Mouse (Mus musculus): ENCODE data around the gene Cnot2. TPM values are rescaled to one million over a fixed set of nuclear protein-coding genes. Genes with fewer than 3 reads are reported as not detected.
A peak's percentile ranks its signal among the peaks of the same experiment; 100 is the strongest.

The Cnot2 gene
- total RNA-seq, 1 experiment from 2014 or later = 72.5 TPM

DNA sequence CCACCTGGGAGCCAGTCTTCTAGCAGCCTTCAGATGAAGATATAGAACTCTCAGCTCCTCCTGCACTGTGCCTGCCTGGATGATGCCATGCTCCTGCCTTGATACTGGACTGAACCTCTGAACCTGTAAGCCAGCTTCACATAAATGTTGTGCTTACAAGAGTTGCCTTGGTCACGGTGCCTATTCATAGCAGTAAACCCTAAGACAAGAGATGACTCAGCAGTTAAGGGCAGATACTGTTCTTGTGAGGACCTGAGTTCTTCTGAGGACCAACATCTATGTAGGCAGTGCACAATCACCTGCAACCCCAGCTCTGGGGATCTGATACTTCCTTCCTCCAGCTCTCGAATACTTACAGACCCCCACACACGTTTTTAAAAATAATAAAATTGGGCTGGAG, 104.8 kb downstream of the Cnot2 start:
- DNase-seq = no peak

DNA sequence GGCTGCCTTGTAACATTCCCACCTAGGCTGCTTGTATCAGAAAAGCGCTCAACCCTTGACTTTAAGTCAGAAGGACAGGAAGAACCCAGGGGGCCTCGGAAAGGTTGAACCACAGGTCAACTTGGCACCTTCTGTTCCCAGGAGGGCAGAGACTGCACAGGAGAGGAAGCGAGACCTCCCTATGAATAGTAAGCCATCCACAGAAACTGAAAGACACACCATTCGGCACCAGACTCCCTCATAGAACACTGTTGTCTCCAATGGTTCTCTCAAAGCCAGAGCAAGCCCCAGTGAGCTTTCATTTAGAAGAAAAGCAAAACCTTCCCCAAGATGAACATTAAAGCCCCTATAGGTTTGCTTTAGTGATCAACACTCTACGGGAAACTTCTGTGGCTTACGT, 105.6 kb downstream of the Cnot2 start:
- no peak for DNase-seq

GRCm38 (mm10) chr10:116473759-116474549, 107.4 kb downstream of the Cnot2 start, which contains the start of gene Kcnmb4:
TSS of gene Kcnmb4 (minus strand) at chr10:116473878.
- peak; percentile 66 for DNase-seq

DNA sequence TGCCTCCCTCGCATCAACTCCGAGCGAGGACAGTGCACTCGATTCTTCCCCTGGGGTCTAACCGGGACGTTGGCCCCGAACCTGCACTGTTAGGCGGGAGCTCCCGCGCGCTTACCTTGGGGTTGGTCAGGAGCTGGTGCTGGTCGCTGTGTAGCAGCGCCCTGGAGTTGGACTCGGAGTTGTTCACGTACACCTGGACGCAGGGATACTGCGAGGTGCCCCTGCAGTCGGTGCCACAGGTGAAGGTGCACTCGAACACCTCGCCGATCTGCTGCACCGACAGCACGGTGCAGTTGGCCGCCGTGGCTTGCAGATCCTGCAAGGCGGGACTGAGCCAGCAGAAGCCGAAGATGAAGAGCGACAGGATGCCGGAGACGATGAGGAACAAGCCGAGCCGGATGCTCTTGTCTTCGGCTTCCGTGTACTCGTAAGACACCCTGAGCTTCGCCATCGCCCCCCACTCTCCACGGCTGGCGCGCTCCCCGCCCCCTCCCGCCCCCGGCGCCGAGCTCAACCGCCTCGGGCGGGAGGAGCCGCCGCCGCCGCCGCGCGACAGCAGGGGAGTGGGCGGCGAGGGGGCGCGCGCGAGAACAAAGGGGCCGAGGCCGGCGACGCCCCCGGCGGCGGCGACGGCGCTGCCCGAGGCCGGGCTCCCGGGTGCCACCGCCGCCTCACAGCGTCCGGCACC, 108.1 kb downstream of the Cnot2 start:
- DNase-seq = peak; percentile 38

DNA sequence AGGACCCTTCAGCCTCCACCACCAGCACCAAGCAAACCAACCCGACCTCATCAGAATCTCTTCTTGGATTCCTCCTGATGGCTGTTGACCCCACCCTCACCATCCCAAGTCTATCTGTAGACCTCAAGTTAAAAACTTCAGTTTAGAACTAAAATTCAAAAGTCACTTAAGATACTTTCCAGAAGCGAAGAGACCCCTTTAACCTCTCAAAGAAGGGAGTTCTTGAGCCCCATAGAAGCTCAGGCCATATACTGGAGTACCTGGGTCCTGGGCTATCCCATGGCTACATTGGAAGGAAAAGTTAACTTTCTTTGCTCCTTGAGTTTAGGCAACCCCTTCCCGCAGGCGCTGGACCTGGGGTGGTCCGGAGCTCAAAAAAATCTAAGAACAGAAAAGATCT, 108.7 kb downstream of the Cnot2 start:
- no peak for DNase-seq

GRCm38 (mm10) chr10:116470306-116470925, 110.9 kb downstream of the Cnot2 start:
- no peak for DNase-seq

DNA sequence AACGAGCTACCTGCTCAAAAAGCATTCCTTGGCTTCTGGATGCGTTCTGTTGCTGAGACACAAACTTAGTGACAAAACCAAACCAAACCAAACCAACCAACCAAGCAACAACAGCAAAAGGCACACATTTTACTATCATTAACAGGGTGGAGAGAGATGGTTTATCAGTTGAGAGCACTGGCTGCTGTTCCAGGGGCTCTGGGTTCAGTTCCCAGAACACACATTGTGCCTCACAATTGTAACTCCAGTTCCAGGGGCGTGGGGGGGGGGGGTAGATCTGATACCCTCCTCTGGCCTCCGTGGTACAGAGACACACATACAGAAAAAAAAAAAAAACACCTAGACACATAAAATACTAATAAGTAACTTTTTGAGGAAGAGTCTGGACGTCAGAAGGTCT, 113.2 kb downstream of the Cnot2 start:
- no peak for DNase-seq

DNA sequence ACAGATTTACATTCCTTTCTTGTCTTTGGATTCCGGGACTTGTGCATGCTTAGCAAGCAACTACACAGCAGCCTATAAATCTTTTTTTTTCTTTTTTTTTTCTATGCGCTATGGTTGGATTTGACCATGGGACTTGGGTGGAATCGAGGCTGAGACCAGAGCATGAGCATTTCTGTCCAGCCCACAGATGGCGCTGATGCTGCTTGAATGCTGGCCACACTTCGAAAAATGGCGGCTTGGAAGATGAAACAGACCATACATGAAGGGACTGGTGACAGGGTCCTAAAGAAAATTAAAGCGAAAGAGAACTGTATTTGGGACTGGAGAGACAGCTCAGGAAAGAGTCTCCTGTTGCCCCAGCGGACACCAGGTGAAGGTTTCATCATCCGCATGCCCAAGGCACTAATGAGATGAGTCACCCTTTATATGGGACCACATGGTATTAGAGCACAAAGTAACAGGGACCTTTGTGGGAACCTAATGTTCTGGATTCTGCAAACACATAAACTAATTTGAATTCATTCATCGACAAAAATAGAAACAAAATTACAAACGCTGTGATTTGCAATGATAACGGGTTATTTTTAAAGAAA, 117.5 kb downstream of the Cnot2 start:
- DNase-seq = no peak

GRCm38 (mm10) chr10:116461443-116461842, 119.9 kb downstream of the Cnot2 start:
- no peak for DNase-seq

- DNase-seq = no peak
These were observed 122.5 kb downstream of the Cnot2 start for GRCm38 (mm10) chr10:116458786-116459185.

DNA sequence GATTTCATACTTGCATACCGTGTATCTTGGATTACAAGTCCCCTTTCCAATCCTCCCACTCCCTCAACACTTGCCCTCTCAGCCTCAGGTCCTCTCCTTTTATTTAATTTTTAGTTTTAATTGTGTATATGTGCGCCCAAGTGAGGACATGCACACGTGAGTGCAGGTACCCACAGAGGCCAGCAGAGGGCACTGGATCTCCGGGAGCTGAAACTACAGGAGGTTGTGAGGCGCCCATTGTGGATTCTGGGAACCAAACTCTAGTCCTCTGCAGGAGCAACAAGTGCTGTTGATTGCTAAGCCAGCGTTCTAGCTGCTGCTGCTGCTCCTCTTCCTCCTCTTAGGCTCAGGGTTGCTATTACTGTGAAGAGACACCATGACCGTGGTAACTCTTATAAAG, 128.5 kb downstream of the Cnot2 start:
- DNase-seq = no peak

DNA sequence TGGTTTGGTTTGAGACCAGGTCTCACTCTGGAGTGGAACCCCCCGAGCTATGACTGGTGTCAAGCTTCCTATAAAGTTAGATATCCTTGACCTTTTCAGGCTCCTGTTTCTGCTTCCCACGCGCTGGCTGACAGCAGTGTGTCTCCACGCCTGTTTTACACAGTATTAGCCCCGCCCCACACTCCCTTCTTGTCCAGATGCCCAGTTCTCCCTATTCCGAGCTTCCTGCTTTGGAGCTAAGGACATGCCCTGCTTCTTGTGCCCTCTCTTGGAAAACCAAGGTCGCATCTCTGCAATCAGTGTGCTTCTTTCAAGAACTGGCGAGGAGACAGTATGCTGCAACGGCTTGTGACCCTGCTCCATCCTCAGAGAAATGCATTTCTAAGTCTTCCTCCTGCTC, 130.7 kb downstream of the Cnot2 start:
- peak; percentile 49 for DNase-seq

- DNase-seq = no peak
These were observed 133.1 kb downstream of the Cnot2 start for GRCm38 (mm10) chr10:116448166-116448565.

GRCm38 (mm10) chr10:116447176-116447575, 134.1 kb downstream of the Cnot2 start:
- DNase-seq = no peak

DNA sequence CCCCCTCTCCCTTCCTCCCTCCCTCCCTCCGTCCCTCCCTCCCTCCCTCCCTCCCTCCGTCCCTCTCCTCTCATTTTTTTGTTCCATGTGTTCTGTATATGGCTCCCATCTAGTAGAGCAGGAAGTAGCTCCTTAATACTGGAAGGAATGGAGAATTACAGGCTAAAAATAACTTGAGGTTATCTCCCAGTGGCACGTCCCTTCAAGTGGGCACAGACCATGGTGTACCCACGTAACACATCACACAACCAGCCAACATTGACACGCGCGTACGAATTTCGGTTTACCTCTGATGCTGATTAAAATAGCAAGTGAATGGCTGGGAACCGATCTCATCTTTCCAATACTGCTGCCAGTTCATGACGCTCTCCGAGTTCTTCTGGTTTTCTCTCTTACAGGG, 135.3 kb downstream of the Cnot2 start:
- DNase-seq = no peak

DNA sequence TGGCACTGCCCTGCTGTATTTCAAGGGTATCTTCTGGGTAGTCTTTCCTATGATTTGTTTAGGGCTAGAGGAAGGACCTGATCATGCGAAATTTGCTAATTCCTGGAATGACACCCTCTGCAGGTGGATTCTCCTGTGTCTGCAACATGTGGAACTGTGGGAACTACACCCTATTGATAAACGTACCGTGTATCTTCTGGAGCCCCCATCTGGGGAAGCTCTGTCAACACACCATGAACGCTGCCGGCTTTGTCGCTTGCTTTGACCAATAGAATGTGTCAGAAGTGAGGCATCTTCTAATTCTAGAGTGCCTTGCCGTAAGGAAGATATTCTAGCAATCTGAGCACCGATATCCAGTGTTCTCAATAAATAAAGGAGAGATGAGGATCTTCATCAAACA, 136.5 kb downstream of the Cnot2 start:
- DNase-seq = no peak

- DNase-seq = no peak
These were observed 136.9 kb downstream of the Cnot2 start for GRCm38 (mm10) chr10:116444371-116444770.

- no peak for DNase-seq
These were observed 140.4 kb downstream of the Cnot2 start for GRCm38 (mm10) chr10:116440946-116441345.

GRCm38 (mm10) chr10:116440088-116440487, 141.2 kb downstream of the Cnot2 start:
- DNase-seq = no peak

DNA sequence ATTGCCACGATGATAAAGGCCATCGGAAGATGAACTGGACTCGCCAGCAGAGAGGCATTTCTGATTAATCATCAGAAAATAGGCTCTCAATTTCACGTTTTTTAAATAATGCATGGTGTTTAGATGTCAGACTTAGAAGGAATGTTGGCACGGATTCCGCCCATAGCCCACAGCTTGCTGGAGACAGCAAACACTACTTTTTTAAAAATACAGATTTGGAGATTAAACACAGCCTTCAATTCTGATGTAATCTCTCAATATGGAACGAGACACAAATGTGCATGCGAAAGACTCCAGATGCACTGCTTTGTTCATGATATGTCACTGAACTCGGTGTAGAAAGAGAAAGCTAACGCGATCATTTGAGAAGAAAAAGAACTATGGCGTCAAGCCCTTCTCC, 145.9 kb downstream of the Cnot2 start:
- no peak for DNase-seq

All from adrenal gland, postnatal 14 days (tissue).